Mouse (Mus musculus): ENCODE results near the gene Nckap1l. TPM values are rescaled to one million over a fixed set of nuclear protein-coding genes. Genes with fewer than 3 reads are reported as not detected.

Nckap1l gene
- polyA plus RNA-seq (2012; rRNA removed) = 2.5 and 2.6 TPM in 2 replicates

GRCm38 (mm10) chr15:103453551-103454218 is at the start of gene Nckap1l:
Gene Nckap1l, plus strand, starts transcription at chr15:103453794.

GRCm38 (mm10) chr15:103430241-103430640 is 23.4 kb upstream of the Nckap1l start, which contains the start of gene Gtsf1:
Gene Gtsf1, minus strand, starts transcription at chr15:103430470.

GRCm38 (mm10) chr15:103448369-103448768 is 5.2 kb upstream of the Nckap1l start, which contains the start of gene Gtsf2:
Gene Gtsf2, minus strand, starts transcription at chr15:103448469.

GRCm38 (mm10) chr15:103502435-103503250 is 49.0 kb downstream of the Nckap1l start, which contains the start of gene Pde1b:
Gene Pde1b, plus strand, starts transcription at chr15:103503034.

GRCm38 (mm10) chr15:103537822-103538213 is 84.2 kb downstream of the Nckap1l start, which contains the start of gene Ppp1r1a:
Gene Ppp1r1a, minus strand, starts transcription at chr15:103538003.

Other genes starting within 250 kb of the Nckap1l start
- 93.0 and 106 TPM in 2 replicates for gene Cbx5, start 214.0 kb upstream of the Nckap1l start, polyA plus RNA-seq (2012; rRNA removed)
- gene Hnrnpa1, start 213.4 kb upstream of the Nckap1l start, polyA plus RNA-seq (2012; rRNA removed) = 1,362 and 1,476 TPM in 2 replicates
- 0.92 and 1.6 TPM in 2 replicates for gene Nfe2, start 195.4 kb upstream of the Nckap1l start, polyA plus RNA-seq (2012; rRNA removed)
- 166 and 171 TPM in 2 replicates for gene Copz1, start 181.1 kb upstream of the Nckap1l start, polyA plus RNA-seq (2012; rRNA removed)
- gene Gpr84, start 143.2 kb upstream of the Nckap1l start, polyA plus RNA-seq (2012; rRNA removed) = 0.42 and 0.90 TPM in 2 replicates
- gene Zfp385a, start 113.7 kb upstream of the Nckap1l start, polyA plus RNA-seq (2012; rRNA removed) = 20.9 and 26.2 TPM in 2 replicates
- gene Itga5, start 87.0 kb upstream of the Nckap1l start, polyA plus RNA-seq (2012; rRNA removed) = 8.8 and 19.4 TPM in 2 replicates
- not detected in 2 replicates for gene Gtsf1, start 23.3 kb upstream of the Nckap1l start, polyA plus RNA-seq (2012; rRNA removed)
- gene Gtsf2, start 5.3 kb upstream of the Nckap1l start, polyA plus RNA-seq (2012; rRNA removed) = 0.11 TPM in 1 of 2 replicates, not detected in the other
- 79.1 and 89.7 TPM in 2 replicates for gene Pde1b, start 49.2 kb downstream of the Nckap1l start, polyA plus RNA-seq (2012; rRNA removed)
- gene Ppp1r1a, start 84.2 kb downstream of the Nckap1l start, polyA plus RNA-seq (2012; rRNA removed) = 59.3 and 66.2 TPM in 2 replicates
- 0.09 TPM in 1 of 2 replicates, not detected in the other for gene Glycam1, start 111.3 kb downstream of the Nckap1l start, polyA plus RNA-seq (2012; rRNA removed)

Measured in central nervous system, embryonic 14 days (tissue).